Mouse (Mus musculus) C2C12 (cell line): ENCODE measurements around the gene Gm37240.

Source experiments
- CEBPB ChIP-seq: IDR thresholded peaks from one replicate; pipeline ENCODE4 v1.6.1; 2011; ENCODE audit warnings: low read depth, mild to moderate bottlenecking, control low read depth, moderate library complexity
- CTCF ChIP-seq: IDR thresholded peaks from one replicate; pipeline ENCODE4 v1.5.1; 2011; ENCODE audit not compliant: control insufficient read depth, insufficient read depth, insufficient read length
- FOSL1 ChIP-seq: IDR thresholded peaks from one replicate; pipeline ENCODE4 v1.8.0; 2011; ENCODE audit warnings: mild to moderate bottlenecking, low read length; ENCODE audit not compliant: poor library complexity, insufficient read depth, severe bottlenecking
- MAX ChIP-seq: IDR thresholded peaks from one replicate; pipeline ENCODE4 v1.6.1; 2011; ENCODE audit warnings: mild to moderate bottlenecking, control low read depth
- MYOD1 ChIP-seq: IDR thresholded peaks from one replicate; pipeline ENCODE4 v1.6.1; 2011; ENCODE audit warnings: low read depth; ENCODE audit not compliant: control insufficient read depth, insufficient read length
- MYOG ChIP-seq: IDR thresholded peaks from one replicate; pipeline ENCODE4 v1.6.1; 2011; ENCODE audit not compliant: control insufficient read depth, insufficient read length; ENCODE audit errors: extremely low read depth
- USF1 ChIP-seq: IDR thresholded peaks from one replicate; pipeline ENCODE4 v1.6.1; 2011; ENCODE audit warnings: low read depth, mild to moderate bottlenecking, control low read depth, moderate library complexity

- TF ChIP-seq MAX (no peak), CTCF (no peak), MYOD1 (no peak), USF1 (no peak), FOSL1 (no peak), CEBPB (no peak), MYOG (no peak)
Observed at GRCm38 (mm10) chr3:85659681-85660080, 227.6 kb downstream of the Gm37240 start.
